Mouse (Mus musculus): Measurements from ENCODE around the gene Cirbp. TPM values are rescaled to one million over a fixed set of nuclear protein-coding genes. Genes with fewer than 3 reads are reported as not detected.

The Cirbp gene
- polyA plus RNA-seq, 1 experiment from 2014 or later, result 14.2 TPM

GRCm38 (mm10) chr10:80152071-80152872, 13.5 kb upstream of the Cirbp start:
- Histone ChIP-seq H3K36me3 (ENCODE audit: control insufficient read depth, insufficient read depth) (peaks cover 48% of the 10 kb centered on the region), H3K27ac (ENCODE audit: low read length) (peak overlapping the region; percentile 99), H3K27me3 (ENCODE audit: control insufficient read depth, insufficient read depth, low read depth, low read length) (no peaks in the 10 kb centered on the region), H3K9ac (ENCODE audit: low read depth, low read length) (peak overlapping the region; percentile 88), H3K9me3 (replicated peaks; ENCODE audit: control insufficient read depth, low read length) (no peaks in the 10 kb centered on the region), H3K4me2 (ENCODE audit: low read depth, low read length) (peak overlapping the region; percentile 98), H3K4me1 (ENCODE audit: control insufficient read depth, low read depth, low read length) (peaks cover 83% of the 10 kb centered on the region), H3K4me3 (ENCODE audit: low read depth, low read length) (peak overlapping the region; percentile 93)
- no peak for ATAC-seq (ENCODE audit: low read depth)
- 39% methylated on average over 14 of the region's 15 CpGs for WGBS (ENCODE audit: insufficient replicate concordance)

- Histone ChIP-seq H3K27me3 (ENCODE audit: control insufficient read depth, insufficient read depth, low read depth, low read length) (no peaks in the 10 kb centered on the region), H3K9me3 (replicated peaks; ENCODE audit: control insufficient read depth, low read length) (no peaks in the 10 kb centered on the region), H3K4me3 (ENCODE audit: low read depth, low read length) (peak overlapping the region; percentile 93), H3K4me1 (ENCODE audit: control insufficient read depth, low read depth, low read length) (peaks cover 83% of the 10 kb centered on the region), H3K9ac (ENCODE audit: low read depth, low read length) (peak overlapping the region; percentile 88; the same call in 1 of the 2 replicates), H3K4me2 (ENCODE audit: low read depth, low read length) (peak overlapping the region; percentile 98), H3K36me3 (ENCODE audit: control insufficient read depth, insufficient read depth) (peaks cover 51% of the 10 kb centered on the region), H3K27ac (ENCODE audit: low read length) (peak overlapping the region; percentile 99)
- no peak for ATAC-seq (ENCODE audit: low read depth)
- 49% methylated on average over 3 of the region's 3 CpGs for WGBS (ENCODE audit: insufficient replicate concordance)
Observed at GRCm38 (mm10) chr10:80152873-80153260, 12.9 kb upstream of the Cirbp start.

- Histone ChIP-seq H3K4me1 (ENCODE audit: control insufficient read depth, low read depth, low read length) (peaks cover 86% of the 10 kb centered on the region), H3K9ac (ENCODE audit: low read depth, low read length) (peak overlapping the region; percentile 26; the same call in 1 of the 2 replicates), H3K27ac (ENCODE audit: low read length) (peak overlapping the region; percentile 99)
Observed at GRCm38 (mm10) chr10:80153713-80154112, 12.1 kb upstream of the Cirbp start.

GRCm38 (mm10) chr10:80154384-80154783, 11.4 kb upstream of the Cirbp start:
- Histone ChIP-seq H3K9ac (ENCODE audit: low read depth, low read length) (no peak overlapping the region), H3K4me2 (ENCODE audit: low read depth, low read length) (no peak overlapping the region), H3K4me1 (ENCODE audit: control insufficient read depth, low read depth, low read length) (peaks cover 92% of the 10 kb centered on the region), H3K27me3 (ENCODE audit: control insufficient read depth, insufficient read depth, low read depth, low read length) (no peaks in the 10 kb centered on the region), H3K36me3 (ENCODE audit: control insufficient read depth, insufficient read depth) (peaks cover 51% of the 10 kb centered on the region), H3K27ac (ENCODE audit: low read length) (no peak overlapping the region), H3K4me3 (ENCODE audit: low read depth, low read length) (no peak overlapping the region), H3K9me3 (replicated peaks; ENCODE audit: control insufficient read depth, low read length) (no peaks in the 10 kb centered on the region)
- 81% methylated on average over 7 of the region's 7 CpGs for WGBS (ENCODE audit: insufficient replicate concordance)
- no peak for ATAC-seq (ENCODE audit: low read depth)

More at GRCm38 (mm10) chr10:80153713-80154112, 12.1 kb upstream of the Cirbp start:
- ATAC-seq (ENCODE audit: low read depth), result no peak
- Histone ChIP-seq H3K4me3 (ENCODE audit: low read depth, low read length) (peak overlapping the region; percentile 16; the same call in 1 of the 2 replicates), H3K27me3 (ENCODE audit: control insufficient read depth, insufficient read depth, low read depth, low read length) (no peaks in the 10 kb centered on the region), H3K4me2 (ENCODE audit: low read depth, low read length) (peak overlapping the region; percentile 98; the same call in 1 of the 2 replicates), H3K36me3 (ENCODE audit: control insufficient read depth, insufficient read depth) (peaks cover 51% of the 10 kb centered on the region), H3K9me3 (replicated peaks; ENCODE audit: control insufficient read depth, low read length) (no peaks in the 10 kb centered on the region)
- WGBS (ENCODE audit: insufficient replicate concordance), result 86% methylated on average over 19 of the region's 19 CpGs

- no peak for ATAC-seq (ENCODE audit: low read depth)
- Histone ChIP-seq H3K4me3 (ENCODE audit: low read depth, low read length) (no peak overlapping the region), H3K27ac (ENCODE audit: low read length) (no peak overlapping the region), H3K27me3 (ENCODE audit: control insufficient read depth, insufficient read depth, low read depth, low read length) (no peaks in the 10 kb centered on the region), H3K36me3 (ENCODE audit: control insufficient read depth, insufficient read depth) (peaks cover 51% of the 10 kb centered on the region), H3K9ac (ENCODE audit: low read depth, low read length) (no peak overlapping the region), H3K9me3 (replicated peaks; ENCODE audit: control insufficient read depth, low read length) (no peaks in the 10 kb centered on the region), H3K4me2 (ENCODE audit: low read depth, low read length) (no peak overlapping the region), H3K4me1 (ENCODE audit: control insufficient read depth, low read depth, low read length) (peaks cover 93% of the 10 kb centered on the region)
- WGBS (ENCODE audit: insufficient replicate concordance), result 79% methylated on average over 1 of the region's 1 CpGs
Observed at GRCm38 (mm10) chr10:80155277-80155676, 10.5 kb upstream of the Cirbp start.

- H3K4me2 ChIP-seq (ENCODE audit: low read depth, low read length), result no peak overlapping the region
- peaks cover 51% of the 10 kb centered on the region for H3K36me3 ChIP-seq (ENCODE audit: control insufficient read depth, insufficient read depth)
- no peaks in the 10 kb centered on the region for H3K9me3 ChIP-seq (replicated peaks; ENCODE audit: control insufficient read depth, low read length)
- 78% methylated on average over 29 of the region's 29 CpGs for WGBS (ENCODE audit: insufficient replicate concordance)
- H3K4me1 ChIP-seq (ENCODE audit: control insufficient read depth, low read depth, low read length), result peaks cover 93% of the 10 kb centered on the region
- ATAC-seq (ENCODE audit: low read depth), result no peak
- H3K27ac ChIP-seq (ENCODE audit: low read length), result 0 out of 2 replicates have a peak overlapping the region, but pooled peaks have one; percentile 10
- H3K27me3 ChIP-seq (ENCODE audit: control insufficient read depth, insufficient read depth, low read depth, low read length), result no peaks in the 10 kb centered on the region
- H3K9ac ChIP-seq (ENCODE audit: low read depth, low read length), result no peak overlapping the region
- H3K4me3 ChIP-seq (ENCODE audit: low read depth, low read length), result no peak overlapping the region
Observed at GRCm38 (mm10) chr10:80156002-80156751, 9.6 kb upstream of the Cirbp start.

- H3K4me1 ChIP-seq (ENCODE audit: control insufficient read depth, low read depth, low read length), result peaks cover 93% of the 10 kb centered on the region
- 86% methylated on average over 7 of the region's 7 CpGs for WGBS (ENCODE audit: insufficient replicate concordance)
- H3K36me3 ChIP-seq (ENCODE audit: control insufficient read depth, insufficient read depth), result peaks cover 47% of the 10 kb centered on the region
- no peaks in the 10 kb centered on the region for H3K9me3 ChIP-seq (replicated peaks; ENCODE audit: control insufficient read depth, low read length)
- no peak overlapping the region for H3K9ac ChIP-seq (ENCODE audit: low read depth, low read length)
- H3K27me3 ChIP-seq (ENCODE audit: control insufficient read depth, insufficient read depth, low read depth, low read length), result no peaks in the 10 kb centered on the region
- H3K27ac ChIP-seq (ENCODE audit: low read length), result no peak overlapping the region
- no peak overlapping the region for H3K4me2 ChIP-seq (ENCODE audit: low read depth, low read length)
- no peak overlapping the region for H3K4me3 ChIP-seq (ENCODE audit: low read depth, low read length)
- ATAC-seq (ENCODE audit: low read depth), result no peak
Observed at GRCm38 (mm10) chr10:80156752-80157053, 9.1 kb upstream of the Cirbp start.

GRCm38 (mm10) chr10:80157141-80157929, 8.4 kb upstream of the Cirbp start:
- WGBS (ENCODE audit: insufficient replicate concordance), result 73% methylated on average over 15 of the region's 15 CpGs
- H3K9ac ChIP-seq (ENCODE audit: low read depth, low read length), result no peak overlapping the region
- ATAC-seq (ENCODE audit: low read depth), result no peak
- H3K4me2 ChIP-seq (ENCODE audit: low read depth, low read length), result no peak overlapping the region
- peaks cover 93% of the 10 kb centered on the region for H3K4me1 ChIP-seq (ENCODE audit: control insufficient read depth, low read depth, low read length)
- H3K27ac ChIP-seq (ENCODE audit: low read length), result no peak overlapping the region
- no peaks in the 10 kb centered on the region for H3K27me3 ChIP-seq (ENCODE audit: control insufficient read depth, insufficient read depth, low read depth, low read length)
- no peaks in the 10 kb centered on the region for H3K9me3 ChIP-seq (replicated peaks; ENCODE audit: control insufficient read depth, low read length)
- peaks cover 43% of the 10 kb centered on the region for H3K36me3 ChIP-seq (ENCODE audit: control insufficient read depth, insufficient read depth)
- no peak overlapping the region for H3K4me3 ChIP-seq (ENCODE audit: low read depth, low read length)
